Mouse (Mus musculus) large intestine, adult 2 months (tissue): ENCODE measurements at regions not wholly inside any gene's neighbourhood (a gene's known extent, or its start where the extent isn't known, plus 50 kb on each side); places are given as distances from the start of the nearest gene placed in this dataset.

Experiments
- DNase-seq: peaks from one replicate; pipeline ENCODE4 v3.0.0-alpha.2; 2012; ENCODE audit warnings: low read depth, low spot score
- WGBS: fragments of 180-500 bp; shearing (Covaris S2); methylation state at CpG from one replicate; pipeline ENCODE4 v1.1.7; 2018; 5-methylcytosine and 5-hydroxymethylcytosine counted together

DNA sequence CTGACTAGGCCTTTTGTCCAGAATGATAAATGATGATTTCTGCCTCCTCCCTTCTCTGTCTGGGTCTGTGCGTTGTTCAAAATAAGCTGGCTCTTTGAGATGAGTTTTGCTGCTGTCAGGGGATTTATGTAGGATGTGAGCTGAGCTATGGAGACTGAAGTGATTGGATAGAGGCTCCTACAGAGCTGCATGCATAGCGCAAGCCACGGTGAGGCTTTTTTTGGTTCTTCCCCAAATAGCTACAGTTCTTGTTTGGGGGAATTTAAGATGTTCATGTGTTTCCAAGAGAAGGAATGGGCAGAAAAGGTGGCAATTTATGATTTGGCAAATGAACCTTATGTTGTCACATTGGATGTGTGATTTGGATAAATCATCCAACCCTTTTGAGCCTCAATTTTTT lies 170.8 kb upstream of the H2al1n start:
- WGBS: 91% methylated on average over 3 of the region's 3 CpGs
- no peak for DNase-seq

DNA sequence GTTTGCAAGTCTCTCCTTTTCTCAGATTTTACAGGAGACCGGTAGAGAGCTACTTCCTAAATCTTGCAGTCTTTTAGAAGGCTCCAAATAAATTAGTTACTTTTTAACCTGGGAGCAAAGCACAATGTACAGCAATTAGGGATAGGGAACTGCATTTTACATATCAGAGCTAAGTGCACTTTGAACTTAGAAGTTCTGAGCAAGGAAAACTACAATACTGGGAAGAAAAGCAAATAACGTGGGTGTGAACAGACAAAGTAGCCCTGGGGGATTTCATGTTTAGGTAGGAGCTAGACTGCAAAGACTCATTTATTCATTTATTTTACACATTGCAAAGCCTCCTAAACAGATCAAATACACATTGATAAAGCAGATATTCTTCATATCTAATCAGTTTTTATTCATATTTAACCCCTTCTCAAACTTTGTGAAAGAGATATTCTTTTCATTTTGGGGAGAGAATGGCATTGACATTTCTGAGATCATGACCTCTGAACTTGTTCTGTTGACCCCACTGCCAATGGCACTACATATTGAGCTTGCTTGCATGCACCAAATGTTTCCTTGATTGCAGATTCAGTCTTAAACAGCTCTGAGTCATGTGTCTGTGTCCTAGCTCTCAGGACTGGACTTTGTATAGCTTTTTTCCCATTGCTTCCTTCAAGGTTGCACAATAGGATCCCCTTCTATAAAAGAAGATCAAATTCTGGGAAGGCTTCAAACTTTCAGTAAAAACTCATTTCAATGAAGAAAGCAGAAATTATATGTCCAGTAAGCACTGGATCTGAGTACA lies 146.8 kb upstream of the Cask start:
- 29% methylated on average over 2 of the region's 2 CpGs for WGBS
- DNase-seq: peak; percentile 22

DNA sequence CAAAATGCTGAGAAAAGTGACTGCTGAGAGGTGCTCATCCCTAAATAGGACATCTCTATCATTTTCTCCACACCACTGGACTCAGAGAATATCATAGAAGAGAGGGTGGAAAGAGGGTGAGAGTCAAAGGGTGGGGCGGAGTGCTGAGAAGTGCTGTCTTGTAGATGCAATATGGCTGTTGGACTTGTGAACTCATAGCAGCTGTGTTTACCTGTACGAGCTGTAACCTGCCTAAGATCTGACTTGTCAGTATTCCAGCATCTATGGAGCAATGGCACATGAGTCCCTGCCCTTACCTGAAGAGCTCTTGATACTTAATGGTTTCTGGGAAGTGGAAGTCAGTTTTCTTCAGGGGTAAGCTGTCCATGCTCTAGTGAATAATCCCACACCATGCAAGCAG lies 127.8 kb upstream of the Cask start:
- DNase-seq: peak; percentile 40
- WGBS: 38% methylated on average over 2 of the region's 2 CpGs
